Mouse (Mus musculus): Measurements from ENCODE around the gene Mvb12b. TPM values are rescaled to one million over a fixed set of nuclear protein-coding genes. Genes with fewer than 3 reads are reported as not detected.

The Mvb12b gene
- polyA plus RNA-seq, 1 experiment from 2014 or later: 28.8 TPM

DNA sequence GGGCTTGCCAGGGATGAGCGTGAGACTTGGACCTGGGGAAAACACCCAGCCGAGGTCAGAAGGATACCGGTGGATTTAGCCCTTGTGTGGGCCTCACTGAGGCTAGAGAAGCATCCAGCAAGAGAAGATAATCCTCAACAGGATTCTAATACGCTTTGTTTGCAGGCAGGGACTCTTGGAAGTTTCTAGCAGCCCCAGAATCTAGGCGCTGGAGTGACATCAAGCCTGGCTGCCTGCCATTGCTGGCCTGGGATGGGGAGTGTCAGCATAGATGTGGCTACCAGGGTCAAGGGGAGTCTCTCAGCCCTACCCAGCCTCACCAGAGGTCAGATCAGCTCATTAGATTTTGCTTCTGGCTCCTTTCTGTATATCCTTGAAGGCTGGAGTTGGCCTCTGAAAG is 185.0 kb downstream of the Mvb12b start:
- Histone ChIP-seq H3K4me1 (replicated peaks) (peaks cover 58% of the 10 kb centered on the region), H3K27me3 (ENCODE audit: insufficient read depth, poor library complexity, severe bottlenecking) (peaks cover 61% of the 10 kb centered on the region), H3K36me3 (no peaks in the 10 kb centered on the region), H3K9me3 (no peaks in the 10 kb centered on the region; the same call in 1 of the 2 replicates), H3K4me3 (no peak overlapping the region), H3K27ac (no peak overlapping the region)
- 78% methylated on average over 5 of the region's 5 CpGs for WGBS
- no peak for DNase-seq (ENCODE audit: low spot score)

- peaks cover 10% of the 10 kb centered on the region for H3K9me3 ChIP-seq
- H3K4me3 ChIP-seq: no peak overlapping the region
- H3K4me1 ChIP-seq (replicated peaks): peaks cover 46% of the 10 kb centered on the region
- H3K36me3 ChIP-seq: no peaks in the 10 kb centered on the region
- no peak for DNase-seq (ENCODE audit: low spot score)
- peaks cover 48% of the 10 kb centered on the region for H3K27me3 ChIP-seq (ENCODE audit: insufficient read depth, poor library complexity, severe bottlenecking)
- H3K27ac ChIP-seq: 0 out of 2 replicates have a peak overlapping the region, but pooled peaks have one; percentile 23
- WGBS: 74% methylated on average over 7 of the region's 7 CpGs
These were observed 186.3 kb downstream of the Mvb12b start for GRCm38 (mm10) chr2:33701446-33701815.

DNA sequence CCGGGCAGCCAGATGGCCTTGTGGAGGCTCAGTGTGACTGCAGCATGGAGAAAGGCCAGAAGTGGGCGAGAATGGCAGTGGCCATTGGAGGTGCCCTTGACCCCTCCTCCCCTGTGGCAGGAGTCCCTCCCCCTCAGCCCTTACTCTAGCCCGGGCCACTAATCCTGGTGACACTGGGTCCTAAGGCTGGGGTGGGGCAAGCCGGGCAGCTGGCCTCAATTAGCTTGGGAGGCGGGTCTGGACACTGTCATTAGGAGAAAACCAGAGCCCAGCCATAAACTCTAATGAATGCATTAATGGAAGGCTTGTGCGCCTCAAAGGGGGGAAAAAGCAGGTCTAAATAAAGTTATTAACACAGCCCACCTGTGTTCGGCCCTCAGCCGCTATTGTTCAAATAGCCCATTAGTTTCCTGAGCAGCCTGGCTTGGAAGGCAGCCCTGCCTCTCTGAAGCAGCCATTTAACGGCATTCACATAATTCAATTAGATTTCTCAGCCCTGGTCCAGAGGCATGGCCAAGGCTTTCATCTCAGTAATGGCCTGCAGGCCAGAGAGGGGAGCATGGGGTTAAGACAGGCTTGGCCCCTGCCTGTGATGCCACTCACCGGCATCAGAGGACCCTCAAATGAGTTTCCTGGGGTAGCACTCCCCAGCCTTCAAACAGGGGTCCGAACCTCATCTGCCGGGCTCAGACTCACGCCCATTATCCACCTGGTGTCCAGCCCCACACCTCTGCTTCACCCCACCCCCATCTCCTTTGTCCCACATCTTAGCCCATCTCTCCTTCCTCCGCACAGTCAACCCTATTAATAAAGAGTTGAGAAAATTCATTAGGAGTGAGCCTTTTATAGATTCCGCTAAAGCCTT is 186.9 kb downstream of the Mvb12b start:
- peaks cover 13% of the 10 kb centered on the region for H3K9me3 ChIP-seq
- no peaks in the 10 kb centered on the region for H3K36me3 ChIP-seq
- peaks cover 42% of the 10 kb centered on the region for H3K27me3 ChIP-seq (ENCODE audit: insufficient read depth, poor library complexity, severe bottlenecking)
- DNase-seq (ENCODE audit: low spot score): peak; percentile 44
- no peak overlapping the region for H3K4me3 ChIP-seq
- H3K4me1 ChIP-seq (replicated peaks): peaks cover 39% of the 10 kb centered on the region
- H3K27ac ChIP-seq: peak overlapping the region; percentile 41; the same call in 1 of the 2 replicates
- WGBS: 55% methylated on average over 15 of the region's 15 CpGs

DNA sequence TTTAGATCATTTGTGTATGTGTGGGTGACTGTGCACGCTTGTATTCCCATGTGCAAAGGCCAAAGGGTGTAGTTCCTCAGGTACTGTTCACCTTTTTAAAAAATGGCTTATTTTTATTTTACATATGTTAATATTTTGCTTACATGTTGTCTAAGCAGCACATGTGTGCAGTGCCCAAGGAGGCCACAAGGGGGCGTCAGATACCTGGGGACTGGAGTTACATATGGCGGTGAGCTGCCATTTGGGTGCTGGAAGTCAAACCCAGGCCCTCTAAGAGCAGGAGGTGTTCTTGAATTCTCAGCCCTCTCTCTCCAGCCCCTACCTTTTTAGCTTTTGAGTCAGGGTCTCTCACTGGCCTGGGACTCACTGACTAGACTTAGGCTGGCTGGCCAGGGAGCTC is 188.8 kb downstream of the Mvb12b start:
- peaks cover 13% of the 10 kb centered on the region for H3K9me3 ChIP-seq
- DNase-seq (ENCODE audit: low spot score): no peak
- peaks cover 36% of the 10 kb centered on the region for H3K4me1 ChIP-seq (replicated peaks)
- no peak overlapping the region for H3K4me3 ChIP-seq
- H3K36me3 ChIP-seq: no peaks in the 10 kb centered on the region
- no peak overlapping the region for H3K27ac ChIP-seq
- peaks cover 31% of the 10 kb centered on the region for H3K27me3 ChIP-seq (ENCODE audit: insufficient read depth, poor library complexity, severe bottlenecking)
- WGBS: 67% methylated on average over 3 of the region's 3 CpGs

GRCm38 (mm10) chr2:33696428-33696827 is 191.3 kb downstream of the Mvb12b start:
- WGBS: 69% methylated on average over 3 of the region's 3 CpGs
- H3K27ac ChIP-seq: no peak overlapping the region
- peaks cover 13% of the 10 kb centered on the region for H3K9me3 ChIP-seq

GRCm38 (mm10) chr2:33693931-33694330 is 193.8 kb downstream of the Mvb12b start:
- Histone ChIP-seq H3K4me1 (replicated peaks) (peaks cover 12% of the 10 kb centered on the region), H3K4me3 (no peak overlapping the region), H3K27ac (no peak overlapping the region), H3K36me3 (no peaks in the 10 kb centered on the region), H3K27me3 (ENCODE audit: insufficient read depth, poor library complexity, severe bottlenecking) (peaks cover 20% of the 10 kb centered on the region; the same call in 1 of the 2 replicates), H3K9me3 (peaks cover 13% of the 10 kb centered on the region)
- 76% methylated on average over 3 of the region's 3 CpGs for WGBS
- DNase-seq (ENCODE audit: low spot score): no peak

More at GRCm38 (mm10) chr2:33696428-33696827, 191.3 kb downstream of the Mvb12b start:
- Histone ChIP-seq H3K4me3 (no peak overlapping the region), H3K36me3 (no peaks in the 10 kb centered on the region), H3K4me1 (replicated peaks) (peaks cover 14% of the 10 kb centered on the region), H3K27me3 (ENCODE audit: insufficient read depth, poor library complexity, severe bottlenecking) (peaks cover 20% of the 10 kb centered on the region; the same call in 1 of the 2 replicates)
- no peak for DNase-seq (ENCODE audit: low spot score)

- H3K9me3 ChIP-seq: peaks cover 5% of the 10 kb centered on the region; the same call in 1 of the 2 replicates
- H3K4me1 ChIP-seq (replicated peaks): peaks cover 18% of the 10 kb centered on the region
- H3K27me3 ChIP-seq (ENCODE audit: insufficient read depth, poor library complexity, severe bottlenecking): peaks cover 30% of the 10 kb centered on the region
- DNase-seq (ENCODE audit: low spot score): peak; percentile 72
- no peak overlapping the region for H3K4me3 ChIP-seq
- H3K27ac ChIP-seq: peak overlapping the region; percentile 66
- 36% methylated on average over 9 of the region's 9 CpGs for WGBS
- no peaks in the 10 kb centered on the region for H3K36me3 ChIP-seq
These were observed 197.8 kb downstream of the Mvb12b start for GRCm38 (mm10) chr2:33689880-33690462.

- no peaks in the 10 kb centered on the region for H3K36me3 ChIP-seq
- peak; percentile 8 for DNase-seq (ENCODE audit: low spot score)
- peaks cover 30% of the 10 kb centered on the region for H3K27me3 ChIP-seq (ENCODE audit: insufficient read depth, poor library complexity, severe bottlenecking)
- peak overlapping the region; percentile 66 for H3K27ac ChIP-seq
- H3K9me3 ChIP-seq: peaks cover 5% of the 10 kb centered on the region; the same call in 1 of the 2 replicates
- 48% methylated on average over 23 of the region's 23 CpGs for WGBS
- H3K4me3 ChIP-seq: no peak overlapping the region
- peaks cover 18% of the 10 kb centered on the region for H3K4me1 ChIP-seq (replicated peaks)
These were observed 198.4 kb downstream of the Mvb12b start for GRCm38 (mm10) chr2:33689155-33689879.

- no peak overlapping the region for H3K4me3 ChIP-seq
These were observed 204.2 kb downstream of the Mvb12b start for GRCm38 (mm10) chr2:33683594-33683993.

GRCm38 (mm10) chr2:33683095-33683494 is 204.7 kb downstream of the Mvb12b start:
- H3K9me3 ChIP-seq: peaks cover 5% of the 10 kb centered on the region; the same call in 1 of the 2 replicates
- no peak overlapping the region for H3K4me3 ChIP-seq
- 41% methylated on average over 6 of the region's 6 CpGs for WGBS
- no peaks in the 10 kb centered on the region for H3K36me3 ChIP-seq
- H3K27me3 ChIP-seq (ENCODE audit: insufficient read depth, poor library complexity, severe bottlenecking): peaks cover 20% of the 10 kb centered on the region
- peak overlapping the region; percentile 14; the same call in 1 of the 2 replicates for H3K27ac ChIP-seq
- peaks cover 24% of the 10 kb centered on the region for H3K4me1 ChIP-seq (replicated peaks)
- DNase-seq (ENCODE audit: low spot score): no peak

More at GRCm38 (mm10) chr2:33683594-33683993, 204.2 kb downstream of the Mvb12b start:
- 64% methylated on average over 4 of the region's 4 CpGs for WGBS
- Histone ChIP-seq H3K27ac (peak overlapping the region; percentile 14; the same call in 1 of the 2 replicates), H3K9me3 (peaks cover 5% of the 10 kb centered on the region; the same call in 1 of the 2 replicates), H3K4me1 (replicated peaks) (peaks cover 26% of the 10 kb centered on the region), H3K27me3 (ENCODE audit: insufficient read depth, poor library complexity, severe bottlenecking) (peaks cover 25% of the 10 kb centered on the region), H3K36me3 (no peaks in the 10 kb centered on the region)
- no peak for DNase-seq (ENCODE audit: low spot score)

DNA sequence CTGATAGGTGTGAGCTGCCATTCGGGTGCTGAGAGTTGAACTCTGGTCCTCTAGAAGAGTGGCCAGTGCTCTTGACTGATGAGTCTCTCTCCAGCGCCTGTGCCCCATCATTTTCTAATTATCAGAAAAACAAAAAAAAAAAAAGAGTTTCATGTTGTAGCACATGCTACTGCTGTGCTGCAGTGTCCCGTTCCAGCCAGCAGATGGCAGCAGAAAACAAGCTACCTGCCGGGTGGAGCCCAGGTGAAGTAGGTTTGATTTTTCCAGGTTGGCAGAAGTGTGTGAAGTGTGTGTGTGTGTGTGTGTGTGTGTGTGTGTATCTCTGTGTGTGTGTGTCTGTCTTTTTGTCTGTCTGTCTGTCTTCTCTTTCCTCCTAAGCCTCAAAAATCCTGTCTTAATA is 205.5 kb downstream of the Mvb12b start:
- Histone ChIP-seq H3K4me3 (no peak overlapping the region), H3K27me3 (ENCODE audit: insufficient read depth, poor library complexity, severe bottlenecking) (peaks cover 18% of the 10 kb centered on the region), H3K27ac (no peak overlapping the region), H3K4me1 (replicated peaks) (peaks cover 32% of the 10 kb centered on the region), H3K9me3 (peaks cover 4% of the 10 kb centered on the region; the same call in 1 of the 2 replicates), H3K36me3 (no peaks in the 10 kb centered on the region)
- 11% methylated on average over 4 of the region's 4 CpGs for WGBS
- peak; percentile 65 for DNase-seq (ENCODE audit: low spot score)
